Mouse (Mus musculus): ENCODE data around the gene Trim38.

Trim38 gene

GRCm38 (mm10) chr13:23746201-23747080 is 23.3 kb upstream of the Trim38 start, which contains the start of gene Hist1h2bb:
Gene Hist1h2bb (plus strand): TSS chr13:23746734.
- DNase-seq (ENCODE audit: low read depth, low spot score): peak; percentile 94

- peak; percentile 60 for DNase-seq (ENCODE audit: low read depth, low spot score)
Measured at GRCm38 (mm10) chr13:23747081-23747891, 22.4 kb upstream of the Trim38 start.

GRCm38 (mm10) chr13:23747892-23748288 is 21.8 kb upstream of the Trim38 start:
- DNase-seq (ENCODE audit: low read depth, low spot score): peak; percentile 50

- DNase-seq (ENCODE audit: low read depth, low spot score): peak; percentile 56
Measured at GRCm38 (mm10) chr13:23749563-23750121, 20.1 kb upstream of the Trim38 start.

- peak; percentile 81 for DNase-seq (ENCODE audit: low read depth, low spot score)
Measured at GRCm38 (mm10) chr13:23750839-23751477, 18.8 kb upstream of the Trim38 start, which contains the start of gene Hist1h2ab. Gene Hist1h2ab (plus strand): TSS chr13:23751126.

GRCm38 (mm10) chr13:23751478-23751956 is 18.2 kb upstream of the Trim38 start:
- peak; percentile 61 for DNase-seq (ENCODE audit: low read depth, low spot score)

GRCm38 (mm10) chr13:23752067-23752741 is 17.5 kb upstream of the Trim38 start, which contains the start of gene Hist1h3b:
Gene Hist1h3b (plus strand): TSS chr13:23752267.
- peak; percentile 98 for DNase-seq (ENCODE audit: low read depth, low spot score)

- DNase-seq (ENCODE audit: low read depth, low spot score): peak; percentile 36
Measured at GRCm38 (mm10) chr13:23752742-23753172, 17.0 kb upstream of the Trim38 start.

- peak; percentile 49 for DNase-seq (ENCODE audit: low read depth, low spot score)
Measured at GRCm38 (mm10) chr13:23753314-23754078, 16.2 kb upstream of the Trim38 start.

- no peak for DNase-seq (ENCODE audit: low read depth, low spot score)
Measured at GRCm38 (mm10) chr13:23755000-23755399, 14.7 kb upstream of the Trim38 start.

GRCm38 (mm10) chr13:23756790-23757189 is 12.9 kb upstream of the Trim38 start, which contains the start of gene Hist1h4b:
Gene Hist1h4b (plus strand): TSS chr13:23757013.
- DNase-seq (ENCODE audit: low read depth, low spot score): peak; percentile 96

GRCm38 (mm10) chr13:23757211-23757773 is 12.4 kb upstream of the Trim38 start:
- DNase-seq (ENCODE audit: low read depth, low spot score): peak; percentile 34

- DNase-seq (ENCODE audit: low read depth, low spot score): peak; percentile 26
Measured at GRCm38 (mm10) chr13:23757921-23758320, 11.8 kb upstream of the Trim38 start.

- no peak for DNase-seq (ENCODE audit: low read depth, low spot score)
Measured at GRCm38 (mm10) chr13:23759251-23759771, 10.4 kb upstream of the Trim38 start.

- no peak for DNase-seq (ENCODE audit: low read depth, low spot score)
Measured at GRCm38 (mm10) chr13:23759916-23760239, 9.8 kb upstream of the Trim38 start.

- DNase-seq (ENCODE audit: low read depth, low spot score): peak; percentile 81
Measured at GRCm38 (mm10) chr13:23760240-23760971, 9.3 kb upstream of the Trim38 start.

- DNase-seq (ENCODE audit: low read depth, low spot score): peak; percentile 95
Measured at GRCm38 (mm10) chr13:23760972-23761864, 8.5 kb upstream of the Trim38 start, which contains the start of gene Hist1h4a. Gene Hist1h4a (minus strand): TSS chr13:23761230.

All from 3T3-L1 (cell line).